Mouse (Mus musculus): ENCODE measurements around the gene Dpf1. TPM values are rescaled to one million over a fixed set of nuclear protein-coding genes. Genes with fewer than 3 reads are reported as not detected.

Gene Dpf1
- polyA plus RNA-seq, 1 experiment from 2014 or later = 14.7 TPM

- TF ChIP-seq CTCF (IDR thresholded peaks at IDR 0.05; ENCODE audit: low read depth) = no peak
Measured at GRCm38 (mm10) chr7:29350489-29350888, 46.7 kb downstream of the Dpf1 start.

DNA sequence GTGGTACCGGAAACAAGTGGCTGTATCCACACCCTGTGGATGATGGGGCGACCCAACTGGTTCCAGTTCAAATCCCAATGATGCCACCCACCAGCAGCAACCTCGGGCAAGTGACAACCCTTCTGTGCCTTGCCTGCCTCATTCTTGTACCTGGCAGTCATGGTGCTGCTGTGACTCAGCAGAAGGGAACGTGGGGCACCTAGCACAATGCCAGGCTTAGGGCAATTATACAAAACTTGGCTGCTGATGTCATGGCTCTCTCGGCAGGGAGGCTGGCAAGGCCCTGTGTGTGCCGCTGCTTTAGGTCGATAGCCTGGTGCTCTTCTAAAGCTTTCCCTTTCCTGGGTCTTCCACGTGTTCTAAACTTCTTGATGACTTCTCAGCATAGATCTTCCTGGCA, 48.5 kb downstream of the Dpf1 start:
- WGBS = 89% methylated on average over 8 of the region's 8 CpGs
- Histone ChIP-seq H3K4me3 (ENCODE audit: low read depth, low read length) (no peak overlapping the region), H3K9ac (no peak overlapping the region), H3K27ac (ENCODE audit: low read depth) (no peak overlapping the region), H3K27me3 (ENCODE audit: insufficient read depth, low read length) (no peaks in the 10 kb centered on the region), H3K4me2 (no peak overlapping the region), H3K36me3 (ENCODE audit: insufficient read depth) (peaks cover 69% of the 10 kb centered on the region), H3K4me1 (ENCODE audit: insufficient read depth) (no peaks in the 10 kb centered on the region), H3K9me3 (ENCODE audit: low read depth, low read length) (no peaks in the 10 kb centered on the region)
- ATAC-seq (ENCODE audit: insufficient read depth) = no peak
- no peak for DNase-seq
- no peak for TF ChIP-seq CTCF (IDR thresholded peaks at IDR 0.05; ENCODE audit: low read depth)

More at GRCm38 (mm10) chr7:29350489-29350888, 46.7 kb downstream of the Dpf1 start:
- whole genome bisulfite sequencing = 92% methylated on average over 10 of the region's 10 CpGs
- Histone ChIP-seq H3K4me2 (no peak overlapping the region), H3K4me3 (ENCODE audit: low read depth, low read length) (no peak overlapping the region), H3K9ac (no peak overlapping the region), H3K27me3 (ENCODE audit: insufficient read depth, low read length) (no peaks in the 10 kb centered on the region), H3K27ac (ENCODE audit: low read depth) (no peak overlapping the region), H3K4me1 (ENCODE audit: insufficient read depth) (no peaks in the 10 kb centered on the region), H3K9me3 (ENCODE audit: low read depth, low read length) (no peaks in the 10 kb centered on the region), H3K36me3 (ENCODE audit: insufficient read depth) (peaks cover 70% of the 10 kb centered on the region)
- ATAC-seq (ENCODE audit: insufficient read depth) (no peak), DNase-seq (no peak)

- WGBS = 77% methylated on average over 8 of the region's 8 CpGs
- Histone ChIP-seq H3K4me3 (ENCODE audit: low read depth, low read length) (no peak overlapping the region), H3K36me3 (ENCODE audit: insufficient read depth) (peaks cover 54% of the 10 kb centered on the region), H3K4me2 (no peak overlapping the region), H3K27me3 (ENCODE audit: insufficient read depth, low read length) (no peaks in the 10 kb centered on the region), H3K4me1 (ENCODE audit: insufficient read depth) (no peaks in the 10 kb centered on the region), H3K9ac (no peak overlapping the region), H3K9me3 (ENCODE audit: low read depth, low read length) (no peaks in the 10 kb centered on the region), H3K27ac (ENCODE audit: low read depth) (no peak overlapping the region)
- ATAC-seq (ENCODE audit: insufficient read depth) = no peak
- DNase-seq = no peak
- TF ChIP-seq CTCF (IDR thresholded peaks at IDR 0.05; ENCODE audit: low read depth) = no peak
Measured at GRCm38 (mm10) chr7:29354161-29354560, 50.4 kb downstream of the Dpf1 start.

- TF ChIP-seq CTCF (IDR thresholded peaks at IDR 0.05; ENCODE audit: low read depth) = no peak
- H3K9ac ChIP-seq = no peak overlapping the region
- no peaks in the 10 kb centered on the region for H3K9me3 ChIP-seq (ENCODE audit: low read depth, low read length)
- H3K4me1 ChIP-seq (ENCODE audit: insufficient read depth) = no peaks in the 10 kb centered on the region
- 89% methylated on average over 8 of the region's 8 CpGs for WGBS
- peaks cover 47% of the 10 kb centered on the region for H3K36me3 ChIP-seq (ENCODE audit: insufficient read depth)
- DNase-seq (no peak), ATAC-seq (ENCODE audit: insufficient read depth) (no peak)
- H3K4me2 ChIP-seq = no peak overlapping the region
- no peaks in the 10 kb centered on the region for H3K27me3 ChIP-seq (ENCODE audit: insufficient read depth, low read length)
- no peak overlapping the region for H3K27ac ChIP-seq (ENCODE audit: low read depth)
- no peak overlapping the region for H3K4me3 ChIP-seq (ENCODE audit: low read depth, low read length)
Measured at GRCm38 (mm10) chr7:29355406-29355805, 51.7 kb downstream of the Dpf1 start.

GRCm38 (mm10) chr7:29361497-29361896, 57.7 kb downstream of the Dpf1 start:
- DNase-seq = no peak
- H3K4me3 ChIP-seq (ENCODE audit: low read depth, low read length) = no peak overlapping the region
- no peak overlapping the region for H3K4me2 ChIP-seq
- no peak for ATAC-seq (ENCODE audit: insufficient read depth)
- H3K9me3 ChIP-seq (ENCODE audit: low read depth, low read length) = no peaks in the 10 kb centered on the region
- no peak overlapping the region for H3K27ac ChIP-seq (ENCODE audit: low read depth)
- no peak overlapping the region for H3K9ac ChIP-seq
- H3K4me1 ChIP-seq (ENCODE audit: insufficient read depth) = no peaks in the 10 kb centered on the region
- H3K36me3 ChIP-seq (ENCODE audit: insufficient read depth) = peaks cover 36% of the 10 kb centered on the region
- H3K27me3 ChIP-seq (ENCODE audit: insufficient read depth, low read length) = no peaks in the 10 kb centered on the region
- no peak for TF ChIP-seq CTCF (IDR thresholded peaks at IDR 0.05; ENCODE audit: low read depth)
- 94% methylated on average over 13 of the region's 13 CpGs for WGBS

GRCm38 (mm10) chr7:29364052-29364451, 60.3 kb downstream of the Dpf1 start:
- no peak overlapping the region for H3K4me2 ChIP-seq
- H3K9me3 ChIP-seq (ENCODE audit: low read depth, low read length) = no peaks in the 10 kb centered on the region
- no peaks in the 10 kb centered on the region for H3K4me1 ChIP-seq (ENCODE audit: insufficient read depth)
- 21% methylated on average over 4 of the region's 4 CpGs for WGBS
- ATAC-seq (ENCODE audit: insufficient read depth) (no peak), DNase-seq (peak; percentile 71)
- H3K4me3 ChIP-seq (ENCODE audit: low read depth, low read length) = no peak overlapping the region
- H3K27me3 ChIP-seq (ENCODE audit: insufficient read depth, low read length) = no peaks in the 10 kb centered on the region
- peak; percentile 73 for TF ChIP-seq CTCF (IDR thresholded peaks at IDR 0.05; ENCODE audit: low read depth)
- H3K9ac ChIP-seq = no peak overlapping the region
- peaks cover 28% of the 10 kb centered on the region; the same call in 1 of the 2 replicates for H3K36me3 ChIP-seq (ENCODE audit: insufficient read depth)
- no peak overlapping the region for H3K27ac ChIP-seq (ENCODE audit: low read depth)

DNA sequence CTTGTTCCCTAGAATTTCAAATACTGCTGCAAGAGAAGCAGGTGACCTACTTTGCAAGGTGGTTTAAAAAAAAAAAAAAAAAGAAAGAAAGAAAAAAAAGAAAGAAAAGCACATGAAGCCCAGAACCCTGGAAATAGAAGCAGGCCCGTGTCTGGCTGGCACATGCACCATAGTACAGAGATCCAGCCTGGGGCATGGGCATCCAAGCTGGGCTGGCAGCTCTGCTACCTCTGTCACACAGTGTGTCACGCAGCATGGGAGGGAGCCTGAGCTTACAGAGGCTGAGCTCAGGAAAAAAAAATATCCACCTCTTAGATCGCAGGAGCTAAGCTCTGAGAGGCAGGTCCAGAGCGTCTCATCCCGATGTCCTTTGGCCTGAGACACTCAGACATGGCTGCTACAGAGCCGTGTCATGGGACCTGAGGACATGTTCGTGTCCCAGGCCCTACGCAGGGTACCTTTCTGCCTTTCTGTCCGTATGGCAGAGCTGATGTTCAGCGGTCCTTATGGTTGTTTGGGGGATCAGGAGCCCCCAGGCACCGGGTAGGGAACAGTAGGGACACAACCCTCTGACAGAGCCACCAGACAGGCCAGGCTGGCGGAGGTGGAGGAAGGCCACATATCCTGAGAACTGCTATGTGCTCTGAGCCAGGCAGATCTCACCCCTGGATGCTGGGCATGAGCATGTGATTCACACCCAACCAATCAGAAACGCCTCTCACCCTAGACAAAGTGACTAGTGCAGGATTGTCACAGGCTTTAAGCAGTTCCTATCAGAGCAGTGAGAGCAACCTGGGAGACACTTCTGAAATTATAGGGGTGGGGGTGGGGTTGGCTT, 63.6 kb downstream of the Dpf1 start:
- no peak for DNase-seq
- TF ChIP-seq CTCF (IDR thresholded peaks at IDR 0.05; ENCODE audit: low read depth) = no peak
- 78% methylated on average over 13 of the region's 13 CpGs for WGBS
- ATAC-seq (ENCODE audit: insufficient read depth) = no peak
- Histone ChIP-seq H3K9me3 (ENCODE audit: low read depth, low read length) (no peaks in the 10 kb centered on the region), H3K36me3 (ENCODE audit: insufficient read depth) (peaks cover 24% of the 10 kb centered on the region; the same call in 1 of the 2 replicates), H3K9ac (no peak overlapping the region), H3K4me2 (no peak overlapping the region), H3K27me3 (ENCODE audit: insufficient read depth, low read length) (no peaks in the 10 kb centered on the region), H3K27ac (ENCODE audit: low read depth) (no peak overlapping the region), H3K4me1 (ENCODE audit: insufficient read depth) (no peaks in the 10 kb centered on the region), H3K4me3 (ENCODE audit: low read depth, low read length) (no peak overlapping the region)

Other genes with a start within 250 kb of the Dpf1 start
- gene Ryr1, start 178.8 kb upstream of the Dpf1 start, polyA plus RNA-seq (2014; fragmentation: Nextera tagmentation; extraction: Ambion mirVana) = 0.22 and 0.45 TPM in 2 replicates
- gene Rasgrp4, start 169.1 kb upstream of the Dpf1 start, polyA plus RNA-seq (2014; fragmentation: Nextera tagmentation; extraction: Ambion mirVana) = 0.95 and 1.0 TPM in 2 replicates
- gene Fam98c, start 147.7 kb upstream of the Dpf1 start, polyA plus RNA-seq (2014; fragmentation: Nextera tagmentation; extraction: Ambion mirVana) = 10.7 and 16.3 TPM in 2 replicates
- gene Ggn, start 133.7 kb upstream of the Dpf1 start, polyA plus RNA-seq (2014; fragmentation: Nextera tagmentation; extraction: Ambion mirVana) = 0.17 and 0.28 TPM in 2 replicates
- gene Spred3, start 133.5 kb upstream of the Dpf1 start, polyA plus RNA-seq (2014; fragmentation: Nextera tagmentation; extraction: Ambion mirVana) = 1.7 and 2.5 TPM in 2 replicates
- 284 and 285 TPM in 2 replicates for gene Psmd8, start 123.2 kb upstream of the Dpf1 start, polyA plus RNA-seq (2014; fragmentation: Nextera tagmentation; extraction: Ambion mirVana)
- 0.57 and 0.87 TPM in 2 replicates for gene Catsperg1, start 89.9 kb upstream of the Dpf1 start, polyA plus RNA-seq (2014; fragmentation: Nextera tagmentation; extraction: Ambion mirVana)
- 0.84 and 1.1 TPM in 2 replicates for gene Kcnk6, start 71.4 kb upstream of the Dpf1 start, polyA plus RNA-seq (2014; fragmentation: Nextera tagmentation; extraction: Ambion mirVana)
- 121 and 123 TPM in 2 replicates for gene Yif1b, start 65.6 kb upstream of the Dpf1 start, polyA plus RNA-seq (2014; fragmentation: Nextera tagmentation; extraction: Ambion mirVana)
- 4.6 and 4.7 TPM in 2 replicates for gene 2200002D01Rik, start 55.5 kb upstream of the Dpf1 start, polyA plus RNA-seq (2014; fragmentation: Nextera tagmentation; extraction: Ambion mirVana)
- 243 and 265 TPM in 2 replicates for gene Spint2, start 22.0 kb upstream of the Dpf1 start, polyA plus RNA-seq (2014; fragmentation: Nextera tagmentation; extraction: Ambion mirVana)
- gene Ppp1r14a, start 14.6 kb upstream of the Dpf1 start, polyA plus RNA-seq (2014; fragmentation: Nextera tagmentation; extraction: Ambion mirVana) = 114 and 127 TPM in 2 replicates
- 20.2 and 20.4 TPM in 2 replicates for gene Sipa1l3, start 214.7 kb downstream of the Dpf1 start, polyA plus RNA-seq (2014; fragmentation: Nextera tagmentation; extraction: Ambion mirVana)